Mouse (Mus musculus): ENCODE results near the gene Nid2.

Gene Nid2

DNA sequence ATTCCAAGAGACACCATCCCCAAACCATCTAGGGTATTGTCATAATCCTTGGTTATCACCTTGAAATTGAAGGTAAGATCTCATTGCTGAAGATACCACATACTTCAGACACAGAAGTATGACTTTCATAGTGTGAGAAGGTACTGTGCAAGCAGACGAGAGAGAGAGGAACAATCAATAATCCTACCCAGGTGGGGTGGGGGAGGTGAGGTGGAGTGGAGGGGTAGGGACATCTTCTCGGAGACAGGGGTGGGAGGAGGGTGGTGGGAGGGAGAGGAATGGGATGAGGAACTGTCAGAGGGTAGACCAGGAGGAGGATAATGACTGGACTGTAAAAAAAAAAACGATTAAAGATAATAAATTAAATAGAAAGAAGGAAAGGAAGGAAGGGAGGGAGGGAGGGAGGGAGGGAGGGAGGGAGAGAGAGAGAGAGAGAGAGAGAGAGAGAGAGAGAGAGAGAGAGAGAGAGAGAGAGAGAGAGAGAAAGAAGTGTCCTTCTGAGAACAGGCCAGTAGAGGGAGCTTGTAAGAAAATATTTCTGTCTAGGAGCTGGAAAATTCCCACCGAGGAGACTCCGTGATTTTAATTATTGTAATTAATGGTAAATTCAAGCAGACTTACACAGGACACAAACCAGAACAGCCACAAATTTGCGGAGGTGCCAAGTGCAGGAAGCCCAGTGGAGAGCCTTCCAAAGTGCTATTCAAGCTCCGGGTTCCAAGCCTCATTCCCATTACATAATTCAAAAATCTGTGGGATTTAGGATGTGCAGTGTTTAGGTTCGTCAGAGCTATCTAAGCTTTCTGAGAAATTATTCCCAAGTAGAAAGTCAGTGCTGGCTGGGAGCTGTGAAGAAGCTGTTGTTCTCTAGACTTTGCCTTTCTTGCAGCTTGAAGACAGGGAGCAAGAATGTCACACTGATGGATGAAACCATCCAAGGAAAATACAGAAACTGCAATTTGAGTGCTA lies 108.0 kb downstream of the Nid2 start:
- peak; percentile 18 to 27 for DNase-seq (ENCODE audit: low spot score in 2 of 2)

DNA sequence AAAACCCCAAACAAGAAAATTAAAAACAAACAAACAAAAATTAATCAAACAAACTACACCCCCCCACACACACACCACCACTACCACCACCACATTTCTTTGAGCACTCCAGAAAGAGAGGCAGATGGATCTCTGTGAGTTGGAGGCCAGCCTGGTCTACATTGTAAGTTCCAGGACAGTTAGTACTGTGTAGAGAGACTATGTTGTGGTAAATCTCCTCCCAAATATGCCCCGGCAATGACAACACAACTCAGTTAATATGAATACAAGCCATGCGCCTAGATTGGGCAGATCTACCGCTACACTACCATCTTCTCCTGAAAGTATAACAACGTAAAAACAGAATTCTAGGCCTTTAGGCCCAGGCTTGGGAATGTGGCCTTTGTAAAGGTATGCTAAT lies 109.2 kb downstream of the Nid2 start:
- no peak for DNase-seq (ENCODE audit: low spot score in 2 of 2)

Measured in right cerebral cortex, postnatal 36 days (tissue).